Mouse (Mus musculus) spleen, embryonic (tissue): ENCODE measurements around the gene Cd151.

Source experiments
- CTCF ChIA-PET: fragments of 350-600 bp; sonication (Branson Sonifier 250); formaldehyde crosslinking; loops from one replicate; lab custom pipeline; 2022; lab: Charles Lee

Cd151 gene

DNA sequence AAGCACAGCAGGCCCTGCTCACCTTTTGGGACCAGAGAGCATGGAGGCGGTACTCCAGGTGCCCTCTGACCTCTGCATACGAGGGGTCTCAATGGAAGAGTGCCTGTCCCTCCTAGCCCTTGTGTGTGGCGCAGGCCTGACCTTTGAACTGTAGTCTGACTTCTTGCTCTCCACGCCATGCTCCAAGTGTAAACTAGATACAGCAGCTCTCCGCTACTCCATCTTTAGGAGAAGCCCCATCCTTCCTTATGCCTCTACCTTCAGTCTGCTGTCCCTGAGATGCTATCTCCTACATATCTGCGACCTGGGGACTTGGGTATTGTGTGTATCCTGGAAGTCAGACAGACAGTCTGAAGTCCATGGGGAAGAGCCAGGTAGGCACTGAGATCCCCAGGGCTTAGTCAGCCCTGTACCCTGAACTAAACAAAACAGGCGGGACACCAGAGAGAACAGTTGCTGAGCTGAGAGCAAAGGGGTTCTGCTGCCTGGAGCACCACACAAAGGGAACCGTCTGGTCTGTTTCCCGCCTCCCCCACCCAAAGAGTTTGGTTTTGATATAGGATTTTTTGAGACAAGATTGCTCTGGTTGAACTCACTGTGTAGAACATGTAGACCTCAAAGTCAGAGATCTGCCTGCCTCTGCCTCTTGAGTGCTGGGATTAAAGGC, 31.2 kb upstream of the Cd151 start:
- CTCF ChIA-PET, result interaction anchor here (0.5 to 1.0 kb wide), 3 partner anchors 11 to 96 kb away, joined by 3 to 6 read pairs (median 4); partner anchors contain the start of gene Rplp2

DNA sequence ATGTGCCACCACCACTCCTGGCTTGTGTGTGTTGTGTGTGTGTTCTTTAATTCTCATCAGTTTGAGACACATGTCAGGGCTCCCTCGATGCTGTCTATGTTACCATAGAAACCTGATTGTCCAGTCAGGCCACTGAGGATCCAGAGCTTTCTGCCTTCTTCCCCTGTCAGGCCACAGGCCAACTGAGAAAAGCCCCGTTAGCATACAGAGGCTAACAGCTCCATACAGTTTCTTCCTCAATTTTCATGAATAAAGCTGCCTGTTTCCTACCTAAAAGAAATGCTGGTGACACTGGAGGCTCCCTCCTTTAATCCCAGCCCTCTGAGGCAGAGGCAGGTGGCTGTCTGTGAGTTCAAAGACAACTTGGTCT, 30.7 kb upstream of the Cd151 start:
- CTCF ChIA-PET, result interaction anchor here (0.5 to 1.0 kb wide), 3 partner anchors 12 to 476 kb away, joined by 3 to 6 read pairs (median 3); no protein-coding TSS in a partner anchor

DNA sequence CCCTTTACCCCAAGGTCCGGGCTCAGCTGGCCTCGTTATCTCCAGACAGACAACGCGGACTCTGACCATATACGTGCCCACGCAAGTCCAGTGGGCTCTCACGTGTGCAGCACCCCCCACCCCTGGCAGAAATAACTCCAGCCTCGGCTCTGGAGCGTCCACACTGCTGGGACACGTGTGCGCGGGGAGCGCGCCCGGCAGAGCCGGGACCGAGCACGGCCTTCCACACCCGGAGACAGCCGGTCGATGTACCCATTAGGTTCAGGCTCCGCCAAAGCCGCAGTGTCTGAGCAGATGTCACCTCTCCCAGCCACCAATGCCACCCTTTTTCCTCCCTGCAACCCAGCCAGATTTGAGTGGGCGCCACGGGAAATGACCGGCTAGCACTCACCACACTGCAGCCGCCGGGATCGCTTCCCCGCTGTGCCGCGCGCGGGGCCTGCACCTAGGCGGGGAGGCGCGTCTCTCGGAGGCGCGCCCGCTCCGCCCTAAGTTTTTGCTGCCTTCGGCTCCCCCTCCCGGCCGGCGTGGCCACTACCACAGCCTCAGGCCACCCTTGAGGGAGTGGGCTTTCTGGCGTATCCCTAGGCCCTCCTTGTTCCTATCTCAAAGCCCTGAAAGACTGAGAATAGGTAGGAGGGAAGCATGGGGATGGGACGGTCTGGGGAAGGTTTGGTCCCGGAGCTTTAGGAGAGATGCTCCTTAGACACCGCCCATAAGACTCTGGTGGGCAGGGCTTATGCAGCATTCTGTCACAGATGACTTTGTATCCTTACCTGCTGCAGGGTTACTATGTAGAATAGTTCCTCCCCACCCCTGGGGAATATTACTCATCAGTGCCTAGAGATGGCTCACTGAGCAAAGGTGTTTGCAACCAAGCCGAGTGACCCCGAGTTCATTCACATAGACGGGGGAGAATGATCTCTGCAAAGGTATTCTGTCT, 29.7 kb upstream of the Cd151 start, which contains the start of gene Slc25a22:
Slc25a22 (minus strand) TSS at position 715 of the 943 bp plus-strand sequence.
- CTCF ChIA-PET, result interaction anchor here (1.1 kb wide), 1 partner anchor 9 kb away, joined by 4 read pairs; the partner anchor contains the start of gene Rplp2

DNA sequence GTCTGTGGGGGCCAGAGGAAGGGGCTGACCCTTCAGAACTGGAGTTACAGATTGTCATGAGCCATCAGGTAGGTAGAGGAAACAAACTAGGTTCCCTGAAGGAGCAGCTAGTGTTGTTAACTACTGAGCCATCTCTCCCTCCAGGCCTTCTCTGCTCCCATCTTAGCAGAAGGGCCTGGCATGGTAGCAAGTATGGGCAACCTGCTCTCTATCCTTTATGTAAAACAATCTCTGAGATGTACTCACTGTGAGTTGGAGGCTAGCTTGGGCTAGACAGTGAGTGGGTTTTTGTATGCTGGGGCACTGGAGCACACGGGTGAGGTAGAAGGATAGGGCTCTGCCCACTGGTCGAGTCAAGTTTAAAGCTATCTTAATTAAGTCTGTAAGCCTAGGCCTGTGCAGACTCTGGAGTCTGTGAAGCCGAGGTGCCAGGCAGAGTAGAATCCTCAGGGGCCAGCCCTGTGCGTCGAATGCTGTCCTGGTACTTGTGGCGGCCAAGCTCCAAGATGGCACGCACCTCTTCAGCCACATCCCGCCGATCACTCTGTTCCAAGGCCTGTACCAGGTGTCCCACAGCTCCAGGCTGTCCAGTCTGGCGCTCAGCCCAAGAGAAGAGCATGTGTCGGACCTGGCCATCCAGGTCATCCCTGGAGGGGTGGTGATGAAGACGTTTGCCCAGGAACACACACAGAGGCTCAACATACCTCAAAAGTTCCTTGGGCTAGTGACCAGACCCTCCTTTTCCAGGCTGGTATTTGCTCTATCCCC, 28.8 kb upstream of the Cd151 start:
- CTCF ChIA-PET, result interaction anchor here (0.6 to 1.3 kb wide), 3 partner anchors 8 to 39 kb away, joined by 3 to 4 read pairs (median 3); partner anchors contain the start of gene Rplp2

DNA sequence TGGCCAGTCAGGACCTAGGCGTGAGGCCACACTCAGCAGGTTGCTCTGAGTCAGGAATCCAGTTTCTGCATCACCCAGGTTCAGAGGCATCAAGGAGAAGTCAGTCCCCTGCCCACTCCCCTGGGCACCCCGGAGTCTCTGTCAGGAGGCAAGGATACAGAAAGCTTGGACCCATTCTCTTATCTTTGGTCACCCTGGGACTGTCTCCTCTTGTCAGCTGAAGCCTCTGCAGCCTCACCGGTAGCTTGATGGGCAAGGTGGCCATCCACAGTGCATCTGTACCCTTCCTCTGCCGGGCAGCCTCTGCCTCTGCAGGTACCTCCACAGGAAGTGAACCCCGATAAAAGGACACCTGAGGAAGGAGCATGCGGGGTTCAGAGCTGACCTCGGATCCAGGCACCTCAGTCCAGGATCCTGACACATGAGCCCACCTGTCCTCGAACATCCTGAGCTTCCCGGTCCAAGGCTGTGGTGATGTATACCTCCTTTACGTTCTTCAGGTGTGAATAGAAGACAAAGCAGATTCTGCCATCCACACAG, 28.0 kb upstream of the Cd151 start:
- CTCF ChIA-PET, result interaction anchor here (0.6 to 1.3 kb wide), 2 partner anchors 26 to 38 kb away, joined by 3 read pairs; no protein-coding TSS in a partner anchor

DNA sequence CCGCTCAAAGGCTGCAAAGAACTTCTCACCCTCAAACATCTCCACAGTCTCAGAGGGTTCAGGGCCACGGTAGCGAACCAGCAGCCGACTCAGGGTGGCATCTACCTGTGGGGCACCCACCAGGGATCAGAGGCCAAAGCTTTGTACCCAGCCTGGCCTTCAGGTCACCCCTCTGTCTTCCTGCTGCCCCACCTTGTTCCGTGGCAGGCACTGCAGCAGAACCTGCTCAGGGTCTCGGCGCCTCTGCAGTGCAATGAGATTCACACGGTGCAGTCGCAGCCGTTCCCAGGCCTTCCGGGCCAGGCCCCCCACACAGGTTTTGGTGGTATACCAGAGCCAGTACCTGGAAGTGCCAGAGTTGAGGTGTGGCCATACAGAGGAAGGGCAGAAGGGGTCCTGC, 27.4 kb upstream of the Cd151 start:
- CTCF ChIA-PET, result interaction anchor here (0.5 kb wide), 1 partner anchor 510 kb away, joined by 13 read pairs; no protein-coding TSS in a partner anchor

DNA sequence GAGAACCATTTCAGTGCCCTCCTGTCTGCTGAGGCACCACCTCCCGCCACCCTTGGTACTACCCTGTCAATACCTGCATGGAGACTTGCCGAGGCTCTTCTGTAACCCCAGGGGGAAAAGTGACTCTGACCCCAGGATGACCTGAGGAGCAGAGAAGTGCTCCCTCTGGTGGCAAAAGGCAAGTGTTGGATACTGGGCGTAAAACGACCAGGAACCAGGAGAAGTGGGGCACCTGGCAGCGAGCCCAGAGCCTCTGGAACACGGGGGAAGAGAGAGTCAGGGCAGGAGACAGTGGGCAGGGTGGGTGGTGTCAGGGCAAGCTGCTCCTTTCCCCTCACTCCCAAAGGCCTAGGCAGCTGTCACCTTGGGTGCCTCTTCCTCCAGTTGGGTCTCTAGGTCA, 26.6 kb upstream of the Cd151 start:
- CTCF ChIA-PET, result interaction anchor here (0.6 to 0.9 kb wide), 3 partner anchors 11 to 246 kb away, joined by 3 to 5 read pairs (median 4); no protein-coding TSS in a partner anchor

DNA sequence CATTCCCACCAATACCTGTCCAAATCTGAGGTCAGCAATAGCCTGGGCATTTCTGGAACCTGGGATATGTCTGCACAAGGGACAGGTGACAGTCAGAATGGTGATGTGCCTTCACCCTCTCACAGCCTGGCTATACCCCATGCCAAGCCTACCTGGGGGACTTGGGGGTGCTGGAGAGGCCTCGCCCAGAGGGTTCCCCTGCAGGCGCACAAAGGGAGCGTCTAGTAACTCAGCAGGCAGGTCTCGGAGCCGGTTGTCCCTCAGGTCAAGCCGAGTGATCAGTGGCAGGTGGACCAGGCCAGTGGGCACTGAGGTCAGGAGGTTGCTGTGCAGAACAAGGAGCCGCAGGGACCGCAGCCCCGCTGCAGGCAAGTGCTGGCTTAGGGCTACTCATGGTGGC, 25.7 kb upstream of the Cd151 start:
- CTCF ChIA-PET, result no interaction called here

DNA sequence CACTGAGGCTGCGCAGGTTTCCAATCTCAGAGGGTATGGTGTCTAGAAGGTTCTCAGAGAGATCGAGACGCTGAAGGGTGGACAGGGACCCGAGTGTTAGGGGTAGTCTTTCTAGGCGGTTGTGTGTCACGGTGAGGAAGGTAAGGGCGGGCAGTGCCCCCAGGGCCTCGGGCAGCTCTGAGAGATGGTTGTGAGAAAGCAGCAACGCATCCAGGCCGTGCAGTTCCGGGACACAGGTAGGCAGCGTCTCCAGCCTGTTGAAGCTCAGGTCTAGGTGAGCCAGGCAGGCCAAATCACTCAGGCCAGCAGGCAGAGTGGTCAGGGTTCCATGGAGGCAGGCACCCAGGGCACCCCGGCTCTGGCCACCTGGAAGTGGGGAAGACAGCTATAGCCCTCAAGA, 25.0 kb upstream of the Cd151 start:
- CTCF ChIA-PET, result interaction anchor here (0.6 to 1.2 kb wide), 2 partner anchors 14 to 129 kb away, joined by 3 to 4 read pairs; no protein-coding TSS in a partner anchor

DNA sequence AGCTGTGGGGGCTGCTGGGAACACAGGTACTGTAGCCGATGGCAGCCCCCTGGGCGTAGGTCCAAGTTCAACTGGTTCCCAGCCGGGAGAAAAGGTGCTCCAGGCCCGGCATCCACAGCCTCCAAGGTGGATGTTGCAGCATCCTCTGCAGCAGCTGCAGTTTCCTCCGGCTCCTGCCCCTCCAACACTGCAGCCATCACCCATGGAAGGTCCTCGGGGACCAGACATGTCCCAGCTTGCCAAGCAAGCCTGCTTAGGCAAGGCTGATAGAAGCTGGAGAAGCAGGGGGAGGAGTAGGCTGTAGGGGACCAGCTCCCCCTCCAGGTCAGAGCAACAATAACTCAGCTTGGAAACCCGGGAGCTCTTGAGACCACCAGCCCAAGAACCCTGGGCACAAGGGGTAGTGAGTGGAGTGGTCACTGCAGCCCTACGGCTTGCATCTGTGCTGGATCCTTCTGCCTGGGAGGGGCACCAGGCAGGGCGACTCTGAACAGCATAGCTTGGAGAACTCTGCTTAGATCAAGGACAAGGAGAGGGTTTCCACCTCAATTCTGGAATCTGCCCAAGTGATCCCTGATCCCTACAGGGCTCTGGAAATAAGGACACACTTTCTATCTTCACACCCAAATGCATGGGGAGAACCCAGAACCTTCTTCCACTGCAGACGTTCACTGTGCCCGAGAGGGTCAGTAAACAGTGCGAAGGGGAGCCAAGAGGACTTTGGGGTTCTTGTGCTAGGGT, 23.9 kb upstream of the Cd151 start:
- CTCF ChIA-PET, result interaction anchor here (1.1 to 1.2 kb wide), 2 partner anchors 13 to 15 kb away, joined by 4 to 5 read pairs; no protein-coding TSS in a partner anchor

DNA sequence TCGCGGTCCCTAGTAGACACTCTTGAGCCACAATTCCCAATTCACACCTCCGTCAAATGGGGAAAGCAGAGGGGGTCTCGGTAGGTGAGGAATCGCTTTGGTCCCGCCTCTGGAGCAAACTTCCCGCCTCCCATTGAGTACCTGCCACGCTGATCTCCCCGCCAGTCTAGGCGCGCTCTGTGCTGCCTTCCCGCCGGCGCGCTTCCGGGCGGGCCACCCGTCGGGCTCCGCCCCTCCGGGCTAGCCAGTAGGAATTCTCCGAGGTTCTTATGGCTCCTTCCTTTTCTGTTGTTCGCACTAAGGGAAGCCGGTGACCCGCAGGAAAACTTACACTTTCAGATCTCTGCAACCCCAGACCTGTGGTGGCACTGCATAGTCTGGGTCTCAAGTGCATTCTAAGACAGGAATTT, 23.4 kb upstream of the Cd151 start, which contains the start of gene Pidd1:
Pidd1 (minus strand) TSS at position 198 of the 410 bp plus-strand sequence.
- CTCF ChIA-PET, result no interaction called here

DNA sequence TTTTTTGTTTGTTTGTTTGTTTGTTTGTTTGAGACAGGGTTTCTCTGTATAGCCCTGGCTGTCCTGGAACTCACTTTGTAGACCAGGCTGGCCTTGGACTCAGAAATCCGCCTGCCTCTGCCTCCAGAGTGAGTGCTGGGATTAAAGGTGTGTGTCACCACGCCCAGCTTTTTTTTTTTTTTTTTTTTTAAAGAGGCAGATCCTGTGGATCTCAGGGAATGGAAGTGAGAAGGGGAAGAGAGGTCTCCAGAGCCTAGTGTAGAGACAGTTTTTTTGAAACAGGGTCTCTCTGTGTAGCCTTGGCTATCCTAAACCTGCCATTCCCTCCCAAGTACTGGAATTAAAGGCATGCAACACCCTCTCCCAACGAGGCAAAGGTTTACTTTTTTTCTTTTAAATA, 20.8 kb upstream of the Cd151 start:
- CTCF ChIA-PET, result interaction anchor here (0.6 to 1.6 kb wide), 3 partner anchors 8 to 167 kb away, joined by 4 to 5 read pairs (median 4); no protein-coding TSS in a partner anchor

DNA sequence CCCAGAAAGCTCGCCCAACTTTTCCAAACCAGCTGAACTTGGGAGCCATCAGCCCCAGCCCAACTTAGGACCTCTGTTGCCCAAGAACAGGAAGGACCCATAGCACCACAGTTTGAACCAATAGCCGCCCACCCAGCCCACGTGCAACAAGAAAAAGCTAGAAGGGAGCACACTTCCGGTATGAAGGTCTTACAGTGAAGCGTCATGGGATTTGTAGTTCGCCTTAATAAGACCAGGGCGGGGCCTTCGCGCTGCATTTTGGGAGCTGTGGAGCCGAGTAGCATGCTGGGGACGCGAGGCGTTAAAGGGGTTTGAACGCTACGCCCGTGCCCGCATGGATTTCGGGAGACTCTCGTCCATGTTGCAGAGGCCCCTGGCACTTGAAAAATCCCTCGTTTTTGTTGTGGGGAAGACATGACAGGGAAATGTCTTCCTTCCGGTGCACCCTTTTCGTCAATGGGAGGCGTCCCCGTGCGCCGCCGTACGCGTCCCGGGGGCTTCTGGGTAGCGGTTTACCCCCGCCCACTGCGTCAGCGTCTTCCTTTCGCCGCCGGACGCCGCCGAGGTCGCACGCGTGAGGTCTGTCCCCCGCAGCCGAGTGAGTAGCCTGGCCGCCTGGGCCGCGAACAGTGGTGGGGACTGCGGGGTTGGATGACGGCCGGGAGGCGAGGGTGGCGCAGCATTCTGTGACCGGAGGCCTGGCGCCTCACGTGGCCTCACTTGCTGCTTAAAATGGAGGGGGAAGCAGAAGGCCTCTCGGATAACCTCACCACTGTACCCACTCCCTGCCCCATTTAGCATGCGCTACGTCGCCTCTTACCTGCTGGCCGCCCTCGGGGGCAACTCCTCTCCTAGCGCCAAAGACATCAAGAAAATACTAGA, 19.8 kb upstream of the Cd151 start, which contains the start of gene Rplp2:
Rplp2 (plus strand) TSS at position 261 of the 882 bp plus-strand sequence.
- CTCF ChIA-PET, result interaction anchor here (0.6 to 1.6 kb wide), 6 partner anchors 9 to 1017 kb away, joined by 3 to 4 read pairs (median 4); no protein-coding TSS in a partner anchor

DNA sequence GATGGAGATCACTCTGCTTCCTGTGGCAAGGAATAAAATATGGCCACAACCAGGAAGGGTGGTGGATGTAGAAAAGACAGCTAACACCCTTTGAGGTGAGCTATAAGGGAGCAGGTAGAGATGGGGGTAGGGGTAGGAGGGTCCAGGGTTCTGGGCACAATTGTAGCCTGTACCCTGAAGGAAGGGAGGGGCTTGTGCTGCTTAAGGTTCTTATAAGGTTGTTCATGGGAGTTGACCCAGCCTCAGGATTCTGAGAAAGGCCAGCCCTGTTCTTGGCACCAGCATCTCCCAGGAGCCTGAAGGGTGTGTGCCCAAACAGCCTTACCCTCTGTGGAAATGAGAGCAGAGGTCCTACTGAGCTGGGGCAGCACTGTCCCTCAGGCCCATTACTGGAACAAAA, 15.3 kb upstream of the Cd151 start:
- CTCF ChIA-PET, result no interaction called here

DNA sequence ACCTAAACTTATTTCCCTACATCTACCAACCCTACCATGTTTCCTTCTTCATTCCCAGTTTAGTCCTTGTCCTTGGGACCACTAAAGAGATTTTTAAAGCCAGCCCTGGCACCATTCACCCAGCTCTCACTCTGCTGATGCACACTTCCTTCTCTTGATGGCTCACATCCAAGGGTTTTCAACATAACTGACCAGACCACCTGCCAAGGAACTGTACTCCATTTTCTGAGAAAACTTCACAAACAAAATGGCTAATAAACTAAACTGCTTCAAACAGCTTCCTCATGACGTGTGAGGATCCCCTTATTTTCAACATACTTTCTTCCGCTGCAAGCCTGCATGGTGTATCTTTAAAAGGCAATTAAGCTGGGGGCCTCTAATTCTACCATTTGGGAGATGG, 13.6 kb upstream of the Cd151 start:
- CTCF ChIA-PET, result interaction anchor here (0.5 kb wide), 1 partner anchor 8 kb away, joined by 3 read pairs; no protein-coding TSS in a partner anchor

DNA sequence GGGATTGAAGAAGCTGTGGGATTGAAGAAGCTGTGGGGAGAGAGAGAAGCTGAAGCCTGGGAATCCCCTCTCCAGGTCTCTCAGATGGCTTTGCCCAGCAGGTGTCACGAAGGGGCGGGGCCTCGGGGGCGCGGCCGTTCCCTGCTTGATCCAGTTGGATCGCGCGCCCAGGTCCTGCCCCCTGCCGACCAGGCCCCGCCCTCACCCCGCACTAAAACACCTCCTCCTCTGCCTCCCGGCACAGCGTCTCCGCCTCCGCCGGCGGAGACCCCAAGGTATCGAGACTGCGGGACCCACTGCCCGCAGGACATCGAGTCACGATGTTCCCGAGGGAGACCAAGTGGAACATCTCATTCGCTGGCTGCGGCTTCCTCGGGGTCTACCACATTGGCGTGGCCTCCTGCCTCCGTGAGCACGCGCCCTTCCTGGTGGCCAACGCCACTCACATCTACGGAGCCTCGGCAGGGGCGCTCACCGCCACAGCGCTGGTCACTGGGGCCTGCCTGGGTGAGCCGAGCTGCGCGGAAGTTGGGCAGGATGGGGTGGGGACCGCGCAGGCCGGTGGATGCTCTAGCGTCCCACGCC, 12.1 kb upstream of the Cd151 start, which contains the start of gene Pnpla2:
Pnpla2 (plus strand) TSS at position 232 of the 585 bp plus-strand sequence.
- CTCF ChIA-PET, result interaction anchor here (0.6 to 1.2 kb wide), 2 partner anchors 12 to 498 kb away, joined by 4 read pairs; no protein-coding TSS in a partner anchor

DNA sequence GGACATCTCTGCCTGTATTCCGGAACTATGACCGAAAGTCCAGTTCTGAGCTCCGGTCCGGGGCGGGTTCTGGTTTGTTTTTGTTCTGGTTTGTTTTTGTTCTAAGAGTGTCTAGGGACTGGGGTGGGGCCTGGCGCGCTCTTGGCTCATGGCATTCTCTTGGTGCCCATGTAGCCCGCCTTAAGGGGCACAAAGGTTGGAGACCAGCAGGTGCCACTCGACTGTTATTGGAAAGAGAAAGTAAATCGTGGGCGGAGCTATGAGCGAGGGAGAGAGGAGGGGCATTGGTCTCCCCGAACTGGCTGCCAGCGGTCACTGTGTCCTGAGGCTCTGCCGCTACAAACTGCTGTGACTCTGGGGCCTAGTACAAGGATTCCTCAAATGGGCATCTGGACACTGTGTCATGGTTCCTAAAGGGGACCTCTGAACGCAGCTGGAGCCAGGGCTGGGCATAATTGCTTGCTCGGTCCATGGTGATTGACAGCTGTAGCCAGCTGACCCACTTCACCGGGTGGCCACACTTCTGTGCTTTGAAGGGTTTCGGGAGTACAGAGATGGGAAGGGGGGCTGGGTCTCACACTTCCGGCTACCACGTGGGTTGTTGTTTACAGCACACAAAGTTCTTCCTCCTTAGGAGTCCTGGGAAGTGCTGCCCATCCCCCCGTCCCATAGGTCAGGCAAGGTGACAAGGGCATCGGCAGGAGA, 11.4 kb upstream of the Cd151 start:
- CTCF ChIA-PET, result interaction anchor here (0.8 to 1.2 kb wide), 2 partner anchors 13 to 70 kb away, joined by 3 to 4 read pairs; no protein-coding TSS in a partner anchor
